Mouse (Mus musculus) midbrain, embryonic 16.5 days (tissue): ENCODE measurements around the gene Lonp1. TPM values are rescaled to one million over a fixed set of nuclear protein-coding genes. Genes with fewer than 3 reads are reported as not detected.

Experiments
- ATAC-seq: fragments of 200-750 bp; cut with Nextera tagmentation; 2 replicates; pipeline ENCODE4 v1.8.0; 2017; ENCODE audit warnings: moderate TSS enrichment
- H3K27ac ChIP-seq: fragments of 300-500 bp; sonication (generic); 2 replicates; pipeline ENCODE4 v1.5.1; 2014; ENCODE audit warnings: mild to moderate bottlenecking, low read length, mixed read lengths
- H3K27me3 ChIP-seq: fragments of 300-500 bp; sonication (generic); 2 replicates; pipeline ENCODE4 v1.6.1; 2014; ENCODE audit warnings: low read depth, low read length, mixed read lengths; ENCODE audit not compliant: control insufficient read depth, insufficient read depth
- H3K36me3 ChIP-seq: fragments of 300-500 bp; sonication (generic); 2 replicates; pipeline ENCODE4 v1.6.1; 2014; ENCODE audit warnings: mild to moderate bottlenecking, low read length, moderate library complexity, mixed read lengths; ENCODE audit not compliant: control insufficient read depth, insufficient read depth
- H3K4me1 ChIP-seq: fragments of 300-500 bp; sonication (generic); 2 replicates; pipeline ENCODE4 v1.6.1; 2014; ENCODE audit warnings: mild to moderate bottlenecking, low read length, mixed read lengths; ENCODE audit not compliant: control insufficient read depth, insufficient read depth
- H3K4me2 ChIP-seq: fragments of 300-500 bp; sonication (generic); 2 replicates; pipeline ENCODE4 v1.6.1; 2014; ENCODE audit warnings: mild to moderate bottlenecking, low read length, mixed read lengths
- H3K4me3 ChIP-seq: fragments of 300-500 bp; sonication (generic); 2 replicates; pipeline ENCODE4 v1.5.1; 2014; ENCODE audit warnings: low read depth, mild to moderate bottlenecking, low read length, moderate library complexity, mixed read lengths
- H3K9ac ChIP-seq: fragments of 300-500 bp; sonication (generic); 2 replicates; pipeline ENCODE4 v1.6.1; 2014; ENCODE audit warnings: low read depth, low read length, mixed read lengths
- H3K9me3 ChIP-seq: fragments of 300-500 bp; sonication (generic); replicated peaks from 2 replicates; pipeline ENCODE4 v1.6.1; 2014; ENCODE audit warnings: mild to moderate bottlenecking, low read length, mixed read lengths; ENCODE audit not compliant: control insufficient read depth, poor library complexity, severe bottlenecking
- WGBS: fragments of 180-500 bp; shearing (Covaris S2); extraction: QIAGEN DNeasy Blood & Tissue Kit; methylation state at CpG from one replicate; pipeline ENCODE4 v1.1.7; 2014; 5-methylcytosine and 5-hydroxymethylcytosine counted together
- polyA plus RNA-seq: library from polyadenylated mRNA; unstranded; fragments of >200 nt; fragmentation: Nextera tagmentation; extraction: Ambion mirVana; gene quantifications from 2 replicates; pipeline ENCODE4 v1.2.1, GENCODE M21; 2015

Lonp1 gene
- polyA plus RNA-seq, 1 experiment from 2014 or later = 42.8 TPM

- H3K4me1 ChIP-seq = peaks cover 15% of the 10 kb centered on the region
- H3K27ac ChIP-seq = no peak overlapping the region
- no peak overlapping the region for H3K4me3 ChIP-seq
- 83% methylated on average over 3 of the region's 3 CpGs for WGBS
- H3K9ac ChIP-seq = no peak overlapping the region
- peaks cover 41% of the 10 kb centered on the region for H3K36me3 ChIP-seq
- no peak overlapping the region for H3K4me2 ChIP-seq
- H3K9me3 ChIP-seq = no peaks in the 10 kb centered on the region
- ATAC-seq = no peak
- H3K27me3 ChIP-seq = no peaks in the 10 kb centered on the region
Measured at GRCm38 (mm10) chr17:56607521-56608062, 19.1 kb downstream of the Lonp1 start.

DNA sequence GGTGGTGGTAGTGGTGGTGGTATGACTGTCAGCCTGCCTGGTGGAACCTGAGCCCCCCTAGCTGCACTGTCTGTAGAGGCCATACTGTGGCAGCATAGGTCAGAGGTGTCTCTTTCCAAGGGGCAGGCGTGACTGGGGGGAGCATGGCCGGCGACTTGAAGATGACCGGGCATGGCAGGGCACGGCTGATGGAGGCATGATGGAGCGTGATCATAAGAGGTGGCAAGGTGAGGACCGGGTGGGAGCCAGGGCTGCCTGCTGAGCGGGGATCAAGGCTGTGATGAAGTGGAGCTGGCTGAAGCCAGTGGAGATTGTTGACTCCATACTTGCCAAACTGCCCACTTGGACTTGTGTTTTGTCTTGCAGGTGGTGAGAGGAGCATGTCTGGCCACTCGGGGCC, 21.3 kb downstream of the Lonp1 start:
- WGBS = 92% methylated on average over 9 of the region's 9 CpGs
- H3K9me3 ChIP-seq = no peaks in the 10 kb centered on the region
- H3K36me3 ChIP-seq = peaks cover 59% of the 10 kb centered on the region
- H3K27me3 ChIP-seq = no peaks in the 10 kb centered on the region
- no peak for ATAC-seq
- no peak overlapping the region for H3K4me3 ChIP-seq
- peaks cover 13% of the 10 kb centered on the region for H3K4me1 ChIP-seq
- H3K9ac ChIP-seq = no peak overlapping the region
- no peak overlapping the region for H3K4me2 ChIP-seq
- no peak overlapping the region for H3K27ac ChIP-seq

DNA sequence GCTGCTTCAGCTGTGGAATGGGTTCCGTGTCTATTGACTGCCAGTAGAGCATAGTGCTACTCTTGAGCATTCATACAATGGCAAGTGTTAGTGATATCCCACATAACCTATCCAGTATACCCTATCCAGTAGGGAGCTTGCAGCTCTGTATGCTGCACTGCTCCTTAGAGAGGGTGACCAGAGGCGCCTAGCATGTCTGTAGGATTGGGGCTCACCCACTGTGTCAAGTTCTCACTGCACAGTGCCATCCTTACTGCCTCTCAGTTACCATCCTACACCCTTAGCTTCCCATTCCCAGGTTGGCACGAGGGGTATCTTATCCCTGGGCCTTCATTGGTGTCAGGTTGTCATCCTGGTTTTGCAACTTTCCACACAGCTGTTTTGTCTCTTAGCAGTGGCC, 22.3 kb downstream of the Lonp1 start:
- Histone ChIP-seq H3K9me3 (no peaks in the 10 kb centered on the region), H3K36me3 (peaks cover 69% of the 10 kb centered on the region), H3K27me3 (no peaks in the 10 kb centered on the region), H3K4me3 (no peak overlapping the region), H3K9ac (no peak overlapping the region), H3K4me2 (no peak overlapping the region), H3K4me1 (peaks cover 10% of the 10 kb centered on the region), H3K27ac (no peak overlapping the region)
- ATAC-seq = no peak
- WGBS = 92% methylated on average over 3 of the region's 3 CpGs

DNA sequence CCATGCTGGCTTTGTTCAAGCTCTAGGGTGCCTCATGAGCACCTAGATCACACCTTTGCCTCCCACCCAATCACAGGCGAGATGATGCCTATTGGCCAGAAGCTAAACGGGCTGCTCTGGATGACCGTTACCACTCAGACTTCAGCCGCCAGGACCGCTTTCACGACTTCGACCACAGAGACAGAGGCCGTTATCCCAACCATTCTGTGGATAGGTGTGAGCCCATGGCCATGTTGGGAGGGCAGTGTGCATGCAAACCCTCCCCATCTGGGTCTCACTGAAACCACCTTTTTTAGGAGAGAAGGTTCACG, 22.7 kb downstream of the Lonp1 start:
- Histone ChIP-seq H3K9ac (no peak overlapping the region), H3K36me3 (peaks cover 72% of the 10 kb centered on the region), H3K4me3 (no peak overlapping the region), H3K27ac (no peak overlapping the region), H3K4me1 (peaks cover 8% of the 10 kb centered on the region), H3K27me3 (no peaks in the 10 kb centered on the region), H3K4me2 (no peak overlapping the region), H3K9me3 (no peaks in the 10 kb centered on the region)
- 90% methylated on average over 9 of the region's 9 CpGs for WGBS
- no peak for ATAC-seq

DNA sequence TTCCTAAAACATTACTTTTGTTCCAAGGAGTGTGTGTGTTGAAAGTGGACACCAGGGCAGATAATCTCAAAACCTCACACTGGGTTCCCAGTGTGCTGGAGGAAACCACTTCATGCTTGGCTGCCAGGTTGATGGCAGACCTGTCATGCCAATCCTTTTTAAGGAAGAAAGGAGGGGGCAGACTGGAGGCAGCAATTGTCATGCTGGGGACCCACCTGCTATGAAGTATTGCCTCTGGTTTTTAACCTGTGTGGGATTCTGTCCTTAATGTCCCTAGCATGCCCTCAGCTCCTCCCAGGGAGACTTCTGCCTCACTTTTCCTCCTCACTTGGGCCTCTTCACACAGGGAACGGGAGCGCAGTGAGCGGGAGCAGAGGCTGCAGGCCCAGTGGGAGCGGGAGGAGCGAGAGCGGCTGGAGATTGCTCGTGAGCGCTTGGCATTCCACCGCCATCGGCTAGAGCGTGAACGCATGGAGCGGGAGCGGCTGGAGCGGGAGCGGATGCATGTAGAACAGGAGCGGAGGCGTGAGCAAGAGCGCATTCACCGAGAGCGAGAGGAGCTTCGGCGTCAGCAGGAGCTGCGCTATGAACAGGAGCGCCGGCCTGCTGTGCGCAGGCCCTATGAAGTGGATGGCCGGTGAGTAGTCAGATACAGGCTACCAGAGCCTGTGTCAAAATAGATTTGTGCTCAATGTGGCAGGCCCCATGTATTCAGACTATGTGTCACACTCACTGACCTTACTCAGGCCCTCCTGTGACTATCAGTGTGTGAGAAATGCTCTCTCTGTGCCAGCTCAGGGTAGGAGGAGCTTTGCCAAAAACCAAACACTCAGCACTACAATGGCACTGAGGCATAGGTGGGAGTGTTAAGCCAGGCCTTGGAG, 23.3 kb downstream of the Lonp1 start:
- WGBS = 95% methylated on average over 28 of the region's 28 CpGs
- Histone ChIP-seq H3K4me2 (no peak overlapping the region), H3K9me3 (no peaks in the 10 kb centered on the region), H3K27ac (no peak overlapping the region), H3K4me1 (peaks cover 2% of the 10 kb centered on the region), H3K9ac (no peak overlapping the region), H3K4me3 (no peak overlapping the region), H3K27me3 (no peaks in the 10 kb centered on the region), H3K36me3 (peaks cover 72% of the 10 kb centered on the region)
- ATAC-seq = no peak

DNA sequence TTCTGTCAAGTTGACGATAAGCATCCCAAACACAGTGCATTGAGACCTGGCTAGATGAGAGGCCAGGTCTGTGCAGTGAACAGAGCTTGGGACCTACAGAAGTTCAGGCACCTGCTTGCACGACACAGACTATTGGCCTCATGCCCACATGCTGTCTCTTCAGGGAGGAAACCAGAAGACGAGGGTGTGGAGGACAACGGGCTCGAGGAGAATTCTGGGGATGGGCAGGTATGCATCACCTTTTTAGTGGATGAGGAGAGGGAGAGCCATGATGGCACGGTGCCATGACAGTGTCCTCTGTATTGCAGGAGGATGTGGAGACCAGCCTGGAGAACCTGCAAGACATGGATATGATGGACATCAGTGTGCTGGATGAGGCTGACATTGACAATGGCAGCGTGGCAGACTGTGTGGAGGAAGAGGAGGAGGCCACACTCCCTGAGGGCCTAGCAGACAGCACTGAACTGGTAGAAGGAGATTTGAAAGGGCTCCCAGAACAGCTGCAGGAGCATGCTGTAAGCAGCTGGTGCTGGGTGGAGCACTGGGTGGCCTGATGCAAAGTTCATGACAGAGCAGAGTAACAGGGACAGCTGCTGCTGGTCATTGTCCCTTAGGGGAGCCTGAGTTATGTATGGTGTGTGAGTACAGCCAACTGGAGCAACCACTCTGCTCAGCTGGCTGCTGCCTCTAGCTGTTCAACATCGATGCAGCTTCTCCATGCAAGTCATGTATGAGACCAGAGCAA, 33.0 kb downstream of the Lonp1 start:
- Histone ChIP-seq H3K4me1 (no peaks in the 10 kb centered on the region), H3K27me3 (no peaks in the 10 kb centered on the region), H3K27ac (no peak overlapping the region), H3K9me3 (no peaks in the 10 kb centered on the region), H3K4me2 (no peak overlapping the region), H3K9ac (no peak overlapping the region), H3K4me3 (no peak overlapping the region), H3K36me3 (peaks cover 60% of the 10 kb centered on the region)
- WGBS = 93% methylated on average over 8 of the region's 8 CpGs
- no peak for ATAC-seq

GRCm38 (mm10) chr17:56592553-56592952, 34.1 kb downstream of the Lonp1 start:
- no peak overlapping the region for H3K4me2 ChIP-seq
- no peaks in the 10 kb centered on the region for H3K9me3 ChIP-seq
- H3K36me3 ChIP-seq = peaks cover 56% of the 10 kb centered on the region
- H3K4me3 ChIP-seq = no peak overlapping the region
- H3K27me3 ChIP-seq = no peaks in the 10 kb centered on the region
- no peak overlapping the region for H3K27ac ChIP-seq
- H3K4me1 ChIP-seq = peaks cover 4% of the 10 kb centered on the region
- ATAC-seq = no peak
- no peak overlapping the region for H3K9ac ChIP-seq

DNA sequence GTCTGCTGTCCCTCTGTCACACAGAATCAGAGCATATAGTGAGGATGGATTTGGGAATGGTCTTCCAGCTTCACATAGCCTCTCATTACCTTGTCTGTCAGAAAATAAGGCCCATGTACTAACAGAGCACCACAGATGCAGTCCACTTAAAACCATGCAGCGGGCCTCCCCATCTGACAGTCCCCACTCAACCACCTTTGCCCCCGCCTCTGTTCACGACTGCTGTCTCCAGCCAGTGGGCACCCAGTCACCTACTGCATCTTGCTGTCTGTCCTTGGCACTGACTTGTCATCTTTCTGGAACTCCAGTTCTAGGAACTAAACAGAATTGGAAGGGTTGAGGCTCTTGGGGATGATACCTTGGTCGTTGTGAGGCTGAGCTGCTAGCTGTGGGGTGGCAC, 37.8 kb downstream of the Lonp1 start:
- Histone ChIP-seq H3K4me1 (peaks cover 22% of the 10 kb centered on the region), H3K9me3 (no peaks in the 10 kb centered on the region), H3K36me3 (peaks cover 21% of the 10 kb centered on the region), H3K27ac (no peak overlapping the region), H3K4me2 (no peak overlapping the region), H3K27me3 (no peaks in the 10 kb centered on the region), H3K4me3 (no peak overlapping the region), H3K9ac (no peak overlapping the region)
- no peak for ATAC-seq
- WGBS = 96% methylated on average over 4 of the region's 4 CpGs

GRCm38 (mm10) chr17:56587773-56588172, 38.9 kb downstream of the Lonp1 start:
- H3K4me2 ChIP-seq = no peak overlapping the region
- H3K9ac ChIP-seq = no peak overlapping the region
- no peaks in the 10 kb centered on the region for H3K27me3 ChIP-seq
- H3K36me3 ChIP-seq = peaks cover 15% of the 10 kb centered on the region
- ATAC-seq = no peak
- H3K4me3 ChIP-seq = no peak overlapping the region
- 71% methylated on average over 1 of the region's 1 CpGs for WGBS
- peaks cover 31% of the 10 kb centered on the region for H3K4me1 ChIP-seq
- H3K9me3 ChIP-seq = no peaks in the 10 kb centered on the region
- H3K27ac ChIP-seq = no peak overlapping the region
